Mouse (Mus musculus) brain, adult 2 months (tissue): ENCODE data around the gene Plin3.

ENCODE experiments used
- DNase-seq: peaks from one replicate; pipeline ENCODE4 v3.0.0; 2011; ENCODE audit warnings: low read depth, low spot score

Plin3 gene

GRCm38 (mm10) chr17:56292531-56293222, at the start of gene Plin3:
Gene Plin3 (minus strand): TSS chr17:56292873.
- no peak for DNase-seq

DNA sequence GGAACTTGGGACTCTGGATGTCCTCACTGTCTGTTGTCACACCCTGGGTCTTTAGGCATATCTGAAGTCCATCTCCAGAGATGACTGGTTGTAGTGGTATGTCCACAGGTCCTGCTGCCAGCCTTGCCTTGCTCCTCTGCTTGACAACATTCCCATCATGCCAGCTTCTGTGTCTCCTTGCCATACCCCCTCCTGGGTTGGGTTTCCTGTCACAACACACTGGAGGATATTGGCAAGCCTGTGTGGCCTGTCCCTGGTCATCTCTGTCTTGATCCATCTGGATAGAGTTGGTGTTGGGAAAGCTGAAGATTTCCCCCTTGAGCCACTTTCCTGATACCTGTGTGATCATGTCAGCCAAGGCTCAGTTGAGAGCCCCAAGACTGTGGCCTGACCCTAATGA, 48.0 kb upstream of the Plin3 start:
- peak; percentile 87 for DNase-seq

- no peak for DNase-seq
These were observed 46.2 kb upstream of the Plin3 start for GRCm38 (mm10) chr17:56338909-56339308.

DNA sequence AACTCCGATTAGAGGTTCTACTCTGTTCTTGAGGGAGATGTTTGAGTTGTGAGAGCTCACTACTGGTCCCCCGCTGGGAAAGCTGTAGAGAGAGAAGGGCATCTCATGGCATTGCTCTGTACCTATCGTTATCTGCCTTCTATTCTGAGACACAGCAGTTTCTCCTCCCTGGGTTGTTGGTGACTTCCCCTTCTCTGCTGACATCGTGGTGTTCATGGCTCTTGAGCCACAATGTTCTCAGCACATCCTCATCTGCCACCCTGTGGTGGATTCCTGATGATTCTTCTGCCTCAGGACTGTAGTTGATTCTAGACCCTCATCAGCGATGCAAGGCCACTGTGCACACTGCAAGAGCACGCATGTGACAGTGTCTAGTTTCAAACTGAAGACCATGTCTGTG, 45.1 kb upstream of the Plin3 start:
- no peak for DNase-seq

GRCm38 (mm10) chr17:56337190-56337589, 44.5 kb upstream of the Plin3 start:
- DNase-seq: peak; percentile 81

GRCm38 (mm10) chr17:56332987-56333386, 40.3 kb upstream of the Plin3 start:
- DNase-seq: peak; percentile 39

DNA sequence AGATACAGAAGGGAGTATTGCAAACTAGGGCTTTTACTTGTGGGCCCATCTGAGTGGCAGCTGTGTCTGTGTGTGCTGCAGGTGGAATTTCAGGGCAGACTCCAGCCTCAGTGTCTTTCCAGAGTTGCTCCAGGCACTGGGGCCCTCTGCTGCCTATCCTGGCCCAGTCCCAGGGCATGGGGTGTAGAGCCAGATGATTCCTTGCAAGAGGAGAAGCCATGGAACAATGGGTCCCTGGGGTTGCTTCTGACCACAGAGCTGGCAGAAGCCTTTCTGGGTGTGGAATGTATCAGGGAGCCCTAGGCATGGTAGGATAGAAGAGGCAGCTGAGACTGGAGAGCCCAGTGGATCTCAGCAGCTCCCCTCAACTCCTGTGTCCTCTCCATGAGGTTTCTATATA, 38.6 kb upstream of the Plin3 start:
- DNase-seq: peak; percentile 36

- peak; percentile 40 for DNase-seq
These were observed 37.7 kb upstream of the Plin3 start for GRCm38 (mm10) chr17:56330345-56330744.

DNA sequence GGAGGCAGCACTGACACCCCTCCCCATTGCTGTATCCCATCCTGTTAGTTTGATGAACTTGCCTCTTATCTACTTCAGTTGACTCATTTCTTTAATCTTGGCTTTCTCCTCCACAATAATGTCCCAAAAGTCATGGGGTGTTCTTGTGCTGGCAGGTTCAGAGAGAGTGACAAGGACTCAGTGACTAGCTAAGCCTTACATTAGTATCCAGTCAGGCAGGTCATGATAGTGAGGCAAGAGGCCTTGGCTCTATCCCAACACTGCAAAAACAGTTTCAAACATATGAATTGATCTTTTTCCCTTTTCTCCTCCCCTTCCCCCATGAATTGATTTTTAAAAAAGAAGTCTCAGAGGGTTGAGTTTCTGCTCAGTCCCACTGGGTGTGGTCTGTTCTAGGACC, 36.6 kb upstream of the Plin3 start:
- no peak for DNase-seq

GRCm38 (mm10) chr17:56326153-56327147, 33.8 kb upstream of the Plin3 start:
- peak; percentile 36 for DNase-seq

DNA sequence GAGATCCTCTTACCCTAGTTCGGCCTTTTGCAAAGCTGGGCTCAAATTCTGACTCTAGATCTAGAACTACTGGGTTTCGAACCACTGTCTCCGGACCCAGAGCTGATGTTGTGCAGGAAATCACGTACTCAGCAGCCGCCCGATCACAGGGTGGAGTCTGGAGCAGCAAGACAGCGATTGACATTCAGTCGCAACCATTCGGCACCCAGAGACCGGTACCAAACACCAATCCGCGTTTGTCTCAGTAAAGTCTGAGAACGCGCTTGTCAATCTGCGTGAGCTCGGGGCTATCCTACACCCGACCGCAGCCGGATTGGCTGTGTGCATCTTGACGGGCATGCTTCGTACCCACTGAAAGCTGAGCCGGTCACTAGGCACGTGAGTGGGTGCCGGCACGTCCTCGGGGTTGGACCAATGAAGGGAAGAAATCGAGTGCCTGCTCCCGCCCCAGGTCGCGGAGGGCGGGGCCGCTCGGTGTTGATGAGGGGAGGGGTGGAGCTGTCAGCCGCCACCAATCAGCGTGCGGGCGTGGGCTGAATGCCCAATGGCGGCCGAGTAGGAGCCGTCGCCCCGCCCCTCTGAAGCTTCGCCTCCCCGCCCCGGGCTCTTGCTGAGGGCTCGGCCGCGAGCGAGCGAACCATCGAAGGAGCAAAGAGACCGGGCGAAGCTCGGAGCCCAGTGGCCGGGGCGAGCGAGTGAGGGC, 32.9 kb upstream of the Plin3 start, which contains the start of gene Kdm4b:
Gene Kdm4b, plus strand, starts transcription at position 613 of the 703 bp plus-strand sequence.
- peak; percentile 100 for DNase-seq

GRCm38 (mm10) chr17:56324419-56324818, 31.7 kb upstream of the Plin3 start:
- DNase-seq: no peak

- DNase-seq: no peak
These were observed 16.7 kb upstream of the Plin3 start for GRCm38 (mm10) chr17:56309191-56309945.

- no peak for DNase-seq
These were observed 15.4 kb upstream of the Plin3 start for GRCm38 (mm10) chr17:56308088-56308487.

DNA sequence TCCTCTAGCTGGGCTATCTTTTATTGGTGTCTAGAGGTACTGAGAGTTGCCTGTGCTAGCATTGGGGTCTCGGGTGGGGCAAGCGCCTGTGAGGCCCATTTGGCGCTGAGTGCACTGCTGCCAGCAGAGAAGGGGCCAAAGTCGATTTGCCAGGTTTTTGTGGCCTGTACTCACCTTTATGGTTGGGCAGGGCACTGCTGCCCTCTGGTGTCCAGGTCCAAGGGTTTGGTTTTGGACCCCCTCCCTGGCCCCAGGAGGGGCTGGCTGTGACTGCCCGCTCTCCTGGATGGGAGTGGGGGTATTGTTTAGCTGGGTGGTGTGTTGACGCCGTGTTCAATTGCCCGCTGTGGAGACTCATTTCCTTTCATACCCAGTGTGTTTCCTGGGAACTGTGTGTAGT, 13.2 kb upstream of the Plin3 start:
- no peak for DNase-seq

DNA sequence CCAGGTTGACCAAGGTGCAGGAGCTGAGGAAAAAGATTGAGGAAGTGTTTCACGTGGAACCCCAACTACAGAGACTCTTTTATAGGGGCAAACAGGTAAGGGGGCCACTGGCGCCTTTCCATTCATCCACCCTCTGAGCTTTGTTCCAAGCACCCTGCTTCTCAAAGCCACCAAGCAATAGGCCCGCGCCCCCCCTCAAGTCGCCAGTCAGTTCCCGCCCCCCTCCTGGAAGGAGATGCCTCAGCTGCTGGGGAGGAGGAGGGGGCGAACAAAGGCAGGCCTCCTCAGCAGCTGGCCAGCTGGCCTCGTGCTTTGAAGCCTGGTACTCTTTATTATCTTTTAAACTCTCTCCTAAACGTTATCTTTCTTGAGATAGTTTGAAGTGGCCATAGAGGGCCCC, 12.5 kb upstream of the Plin3 start:
- DNase-seq: no peak

- DNase-seq: no peak
These were observed 12.0 kb upstream of the Plin3 start for GRCm38 (mm10) chr17:56304718-56305117.

DNA sequence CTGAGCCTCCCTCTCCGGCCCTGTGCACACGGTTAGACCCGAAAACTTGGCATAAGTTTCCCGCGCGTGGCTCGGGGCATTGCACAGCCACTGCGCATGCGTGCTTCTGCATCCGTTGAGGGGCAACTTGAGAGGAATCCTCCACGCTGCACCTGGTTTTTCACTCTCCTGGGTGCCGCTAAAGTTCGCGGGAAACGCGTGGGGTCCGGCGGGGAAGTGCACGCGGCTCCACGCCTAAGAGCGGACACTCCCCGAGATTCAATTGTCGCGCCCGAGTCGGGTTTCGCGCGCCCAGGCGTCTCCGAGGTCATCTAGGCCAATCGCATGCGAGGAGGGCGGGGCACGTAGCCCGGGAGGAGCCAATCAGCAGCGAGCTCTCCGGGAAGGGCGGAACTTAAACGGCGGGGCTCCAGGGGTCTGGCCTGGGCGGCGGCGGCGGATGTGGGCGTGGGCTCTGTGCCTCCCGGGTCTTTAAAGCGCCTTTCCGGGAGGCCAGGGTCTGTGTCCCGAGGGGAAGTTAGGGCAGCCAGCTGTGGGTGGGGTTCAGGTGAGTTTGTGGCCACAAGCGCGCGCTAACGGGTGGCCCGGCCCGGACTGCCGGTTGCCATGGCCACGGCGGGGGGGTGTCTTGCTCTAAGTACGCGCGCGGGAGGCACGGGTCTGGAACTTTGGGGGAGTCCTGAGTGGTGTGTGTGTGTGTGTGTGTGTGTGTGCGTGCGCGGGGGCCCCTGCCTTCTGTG, 11.3 kb upstream of the Plin3 start:
- peak; percentile 94 for DNase-seq

- no peak for DNase-seq
These were observed 10.6 kb upstream of the Plin3 start, which contains the start of gene Uhrf1 for GRCm38 (mm10) chr17:56303160-56303846. Gene Uhrf1 (plus strand): TSS chr17:56303321.
